Mouse (Mus musculus) adrenal gland, adult 18-20 months (tissue): ENCODE measurements at regions not wholly inside any gene's neighbourhood (a gene's known extent, or its start where the extent isn't known, plus 50 kb on each side); places are given as distances from the start of the nearest gene placed in this dataset.

Experiments
- DNase-seq, 2 experiments: peaks; one replicate each; pipeline ENCODE4 v3.0.0; 2021 to 2022; ENCODE audit warnings: low spot score in 2 of 2

DNA sequence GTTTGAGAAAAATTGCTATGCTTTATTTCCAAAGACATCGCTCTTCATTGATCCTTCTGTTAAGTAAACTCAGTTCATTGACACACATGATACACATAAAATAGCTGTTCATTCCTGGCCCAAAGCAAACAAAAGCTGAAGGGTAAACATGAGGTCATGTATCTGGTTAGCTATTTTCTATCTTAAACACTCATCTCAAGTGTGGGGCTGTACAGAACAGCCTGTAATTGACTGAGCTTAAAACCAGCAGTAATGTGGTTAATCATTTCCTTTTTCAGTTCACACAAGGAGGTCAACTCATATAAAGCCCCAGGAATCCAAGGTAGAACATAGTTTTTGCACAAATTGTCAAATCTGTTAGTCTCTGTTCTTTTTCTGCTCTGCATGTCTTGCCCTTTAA, 94.5 kb downstream of the Cldn17 start:
- DNase-seq = no peak

DNA sequence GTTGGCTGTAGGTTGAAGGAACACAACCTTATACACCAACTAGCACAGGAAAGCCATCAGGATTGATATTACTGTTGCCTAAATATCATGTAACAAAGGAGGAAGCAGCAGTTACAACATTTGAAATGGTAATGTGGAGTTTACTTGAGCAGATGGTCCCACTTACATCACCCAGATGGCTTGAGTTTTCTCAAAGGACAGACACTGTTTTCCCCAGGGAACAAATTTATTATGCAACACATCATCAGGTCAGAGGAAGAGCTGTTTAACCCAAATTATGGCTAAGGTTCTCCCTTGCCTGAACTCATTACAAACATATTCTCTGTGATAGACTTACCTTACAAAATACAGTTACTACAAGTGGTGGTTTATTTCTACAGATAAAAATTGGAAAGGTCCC, 98.6 kb downstream of the Cldn17 start:
- no peak for DNase-seq

DNA sequence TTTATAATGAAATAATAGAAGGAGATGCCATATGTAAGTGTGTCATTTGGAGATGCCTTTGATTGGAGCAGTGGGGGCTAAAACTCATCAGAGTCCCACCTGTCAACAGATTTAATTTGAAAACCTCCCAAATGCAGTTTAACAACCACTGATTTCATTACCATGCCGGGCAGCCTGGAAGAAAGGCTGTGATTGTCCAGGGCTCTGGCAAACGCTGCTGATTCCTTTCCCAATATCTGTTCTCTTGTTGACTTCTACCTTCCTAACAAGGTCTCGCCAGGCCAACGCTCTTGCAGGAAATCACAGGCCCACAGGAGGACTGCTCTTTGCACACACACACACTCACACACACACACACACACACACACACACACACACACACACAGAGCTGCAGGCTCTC, 102.4 kb downstream of the Cldn17 start:
- DNase-seq = no peak

DNA sequence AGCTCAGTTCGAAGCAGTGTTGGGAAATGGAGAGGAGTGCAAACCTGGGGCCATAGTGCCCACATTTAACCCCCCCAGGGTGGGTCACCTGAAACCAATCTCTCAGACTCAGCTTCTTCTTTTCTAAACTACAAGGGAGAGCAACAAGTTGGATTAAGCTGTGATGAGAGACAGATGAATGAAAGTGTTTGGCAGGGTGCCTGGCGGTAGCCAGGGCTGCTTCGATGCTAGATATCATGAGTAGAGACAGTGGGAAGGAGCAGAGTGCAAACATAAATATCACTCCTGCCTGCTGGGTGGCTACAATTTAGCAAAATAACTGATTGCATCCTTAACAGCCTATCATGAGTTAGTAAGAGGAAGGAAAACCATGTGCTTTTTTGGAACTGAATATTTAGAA, 106.9 kb downstream of the Cldn17 start:
- DNase-seq = no peak

DNA sequence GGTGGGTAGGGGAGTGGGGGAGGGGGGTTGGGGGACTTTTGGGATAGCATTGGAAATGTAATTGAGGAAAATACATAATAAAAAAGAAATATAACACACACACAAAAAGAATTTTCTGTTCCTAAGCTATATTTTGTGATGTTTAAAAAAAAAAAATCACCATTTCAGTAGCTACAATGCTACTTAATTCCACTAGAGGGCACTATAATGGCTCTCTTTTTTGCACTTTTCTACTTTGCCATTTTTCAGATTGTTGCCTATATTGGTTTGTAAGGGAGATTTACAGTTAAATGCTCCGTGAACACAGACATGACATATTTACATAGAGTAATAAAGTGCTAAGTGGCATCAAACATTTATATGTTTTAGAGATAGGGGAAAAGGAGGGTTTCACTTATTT, 102.7 kb upstream of the Grik1 start:
- DNase-seq = no peak

DNA sequence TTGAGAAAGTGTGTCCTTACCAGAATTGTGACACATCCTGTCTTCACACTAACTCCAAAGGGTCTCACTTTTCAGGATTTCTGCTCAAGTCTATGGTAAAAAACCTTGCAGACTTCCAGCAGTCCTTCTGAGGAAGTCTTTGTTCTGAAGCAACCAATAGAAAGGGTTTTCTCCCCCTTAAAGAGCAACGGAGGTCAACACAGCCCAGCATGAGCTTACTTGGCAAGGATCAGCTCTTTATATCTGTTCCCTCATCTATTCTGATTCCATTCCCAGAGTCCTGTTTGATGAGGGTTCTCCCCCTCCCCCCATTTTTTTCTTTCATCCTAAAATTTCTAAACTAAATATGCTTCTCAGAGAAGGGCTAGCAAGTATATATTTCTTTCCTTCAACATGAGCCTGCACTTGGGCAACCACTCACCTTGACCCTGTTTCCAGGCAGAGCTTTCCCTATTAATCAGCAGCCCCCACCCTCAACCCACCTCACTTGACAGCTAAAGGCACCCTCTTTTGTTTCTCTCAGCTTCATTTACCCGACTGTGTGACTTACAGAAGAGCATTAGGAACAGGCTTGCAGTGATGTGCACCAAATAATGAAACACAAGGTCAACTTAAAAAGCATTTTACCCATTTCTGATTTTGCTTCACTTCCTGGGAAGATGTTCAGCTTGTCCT, 91.7 kb upstream of the Grik1 start:
- no peak for DNase-seq

DNA sequence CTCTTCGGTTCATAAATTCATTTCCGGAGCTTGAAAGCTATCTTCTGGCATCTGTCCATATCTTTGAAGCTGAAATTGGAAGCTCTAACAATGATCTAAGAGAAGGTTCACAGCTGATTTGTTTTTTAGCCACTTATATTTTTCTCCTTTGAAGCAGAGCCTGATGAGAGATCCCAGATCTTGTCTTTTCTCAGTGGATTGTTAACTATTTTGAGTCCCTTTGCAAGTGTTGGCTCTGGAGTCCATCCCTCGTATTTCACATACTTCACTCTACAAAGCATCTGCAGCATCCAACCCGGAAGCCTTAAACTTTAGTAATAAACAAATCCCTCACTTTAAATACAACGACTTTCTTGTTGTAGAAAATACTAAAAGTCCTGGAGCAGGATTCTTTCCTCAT, 85.6 kb upstream of the Grik1 start:
- DNase-seq = no peak

DNA sequence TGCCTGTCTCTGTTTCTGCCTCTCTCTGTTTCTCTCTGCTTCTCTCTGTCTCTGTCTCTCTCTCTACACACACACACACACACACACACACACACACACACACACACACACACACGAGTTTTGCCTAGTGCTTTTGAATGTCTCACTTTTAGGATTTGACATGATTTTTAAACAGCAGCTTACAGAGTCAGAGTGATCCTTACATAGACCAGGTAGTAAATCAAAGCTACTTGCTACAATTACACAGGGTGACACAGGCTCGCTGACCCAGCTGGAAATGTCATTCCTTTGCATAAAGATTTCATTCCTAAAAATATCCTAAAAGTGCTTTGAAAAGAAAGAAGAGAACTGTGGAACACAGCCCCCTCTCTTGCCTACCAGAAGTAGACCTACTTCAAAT, 84.5 kb upstream of the Grik1 start:
- no peak for DNase-seq

DNA sequence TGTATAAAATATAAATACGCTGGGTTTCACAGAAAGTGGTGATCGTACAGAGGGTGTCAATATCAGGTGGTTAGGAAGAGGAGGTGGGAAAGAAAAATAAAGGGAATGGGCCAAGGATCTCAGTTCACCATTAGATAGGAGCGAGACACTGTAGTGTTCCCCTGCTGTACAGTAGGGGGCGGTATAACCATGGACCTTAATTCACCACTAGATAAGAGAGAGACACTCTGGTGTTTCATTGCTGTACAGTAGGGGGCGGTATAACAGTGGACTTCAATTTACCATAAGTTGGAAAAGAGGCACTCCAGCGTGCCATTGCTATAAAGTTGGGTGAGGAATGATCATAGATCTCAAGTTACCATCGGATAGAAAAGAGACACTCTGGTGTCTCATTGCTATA, 82.0 kb upstream of the Grik1 start:
- DNase-seq = peak in 1 of 2 experiments; percentile 32

DNA sequence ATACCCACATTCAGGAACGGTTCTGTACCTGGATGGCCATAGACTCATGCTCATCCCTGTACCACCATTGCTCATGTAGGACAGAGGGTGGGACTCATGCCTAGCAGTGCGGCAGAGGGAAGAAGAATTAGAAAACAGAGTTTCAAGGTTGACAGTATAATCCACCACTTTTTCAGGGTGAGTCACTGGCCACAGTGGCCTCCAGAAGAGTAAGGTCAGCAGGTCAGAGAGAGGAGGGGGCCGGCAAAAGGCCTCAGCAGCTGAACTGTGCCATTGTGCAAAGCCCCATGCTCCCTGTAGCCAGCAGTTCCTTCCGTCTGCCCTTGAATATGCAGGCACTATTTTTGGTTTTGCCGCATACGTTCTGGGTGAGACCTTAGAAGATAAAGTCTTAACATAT, 78.1 kb upstream of the Grik1 start:
- DNase-seq = no peak

DNA sequence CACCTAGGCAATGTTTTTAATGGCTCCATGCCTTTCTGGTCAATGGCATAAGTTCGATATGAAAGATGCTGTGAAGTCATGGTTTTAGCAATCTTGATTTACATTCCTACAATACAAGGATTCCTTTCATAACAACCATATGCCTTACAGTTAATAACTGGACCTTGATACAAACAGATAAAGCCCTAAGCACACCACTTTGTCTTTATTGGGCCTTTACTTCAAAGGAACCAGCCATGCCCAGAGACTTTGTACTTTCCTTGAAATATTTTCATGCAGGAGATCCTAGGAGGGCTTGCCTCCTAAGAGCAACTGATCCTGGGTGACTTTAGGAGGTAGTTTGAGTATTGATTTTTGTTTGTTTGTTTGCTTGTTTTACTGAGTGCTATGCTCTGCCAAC, 77.1 kb upstream of the Grik1 start:
- DNase-seq = no peak

DNA sequence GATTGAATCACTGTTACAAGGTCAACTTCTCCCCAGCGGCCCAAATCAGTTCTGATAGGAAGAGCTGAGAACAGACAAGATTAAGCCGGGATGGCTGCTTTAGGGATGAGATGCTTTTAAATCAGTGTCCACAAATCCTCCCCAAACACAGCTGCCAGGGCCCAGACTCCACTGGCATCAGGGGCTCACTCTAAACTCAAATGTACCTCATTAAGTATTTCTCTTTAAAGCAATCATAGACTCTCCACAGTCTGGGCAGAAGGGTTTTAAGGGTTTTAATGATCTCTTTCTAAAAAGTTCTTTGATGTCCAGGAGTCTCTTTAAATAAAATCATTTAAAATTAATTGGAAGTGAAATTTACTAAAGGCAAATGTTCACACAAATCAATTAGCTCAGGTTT, 70.0 kb upstream of the Grik1 start:
- DNase-seq = no peak
